In the genomic region with DNA sequence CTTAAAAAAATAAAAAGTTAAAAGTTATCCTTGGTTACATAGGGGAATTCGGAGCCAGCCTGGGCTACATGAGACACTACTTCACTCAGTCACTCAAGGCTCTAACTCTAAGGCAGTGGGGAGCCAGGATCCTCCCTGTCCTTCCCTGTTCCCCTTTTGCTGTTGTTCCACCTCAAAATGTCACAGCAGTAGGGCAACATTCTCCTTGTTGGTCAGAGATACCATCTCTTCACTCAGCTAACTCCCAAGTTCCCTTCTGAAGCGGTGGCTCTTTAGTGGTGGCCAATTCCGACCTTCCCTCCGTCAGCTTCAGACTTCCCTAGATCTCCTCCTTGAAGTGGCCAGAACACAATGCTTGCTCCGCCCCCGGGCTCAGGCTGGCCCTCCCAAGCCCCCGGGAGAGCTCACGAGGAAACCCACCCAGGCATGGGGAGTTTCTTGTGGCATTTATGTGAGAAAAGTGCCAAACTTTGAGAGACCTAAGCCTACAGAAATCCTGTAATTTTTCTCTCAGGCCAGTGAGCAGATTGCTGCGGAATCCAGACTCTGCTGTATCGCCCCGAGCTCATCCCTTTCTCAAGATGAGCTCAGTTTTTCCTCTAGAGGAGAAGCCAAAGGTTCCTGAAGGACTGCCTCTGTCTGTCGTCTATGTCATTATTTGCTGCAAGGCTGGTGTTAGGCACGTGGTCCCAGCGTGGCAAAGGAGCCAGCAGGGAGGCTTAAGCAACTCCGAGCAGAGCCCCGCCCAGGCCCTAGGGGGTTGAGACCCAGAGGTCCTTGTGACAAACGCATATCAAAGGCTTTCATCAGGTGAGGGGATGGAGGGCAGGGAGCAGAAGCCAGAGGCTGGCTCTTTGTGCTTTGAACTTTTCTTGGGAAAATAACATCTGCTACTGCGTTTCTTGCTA, we compare ENCODE assay signal across 8 mouse cellular contexts. TPM values are rescaled to one million over a fixed set of nuclear protein-coding genes. Genes with fewer than 3 reads are reported as not detected.
A peak's percentile ranks its signal among the peaks of the same experiment; 100 is the strongest.
DNase-seq lines count a peak whose midpoint lies in the region; ATAC-seq and TF ChIP-seq lines count a peak whose summit lies in the region.

No protein-coding gene starts in this region.

- no peak overlapping the region; the same call in 1 of the 2 replicates for H3K9ac ChIP-seq in forebrain, embryonic 14.5 days (ENCODE audit: low read length)
- no peak overlapping the region for H3K9ac ChIP-seq in hindbrain, embryonic 11.5 days (ENCODE audit: low read depth, low read length)
- H3K9ac ChIP-seq in liver, embryonic 11.5 days (ENCODE audit: low read depth, low read length), result 0 out of 2 replicates have a peak overlapping the region, but pooled peaks have one; percentile 28
- H3K9ac ChIP-seq in midbrain, postnatal 0 days (replicated peaks; ENCODE audit: low read length, poor library complexity, severe bottlenecking), result no peak overlapping the region

- H3K27ac ChIP-seq in forebrain, embryonic 14.5 days (ENCODE audit: low read depth, low read length), result no peak overlapping the region
- H3K27ac ChIP-seq in hindbrain, embryonic 11.5 days (ENCODE audit: low read depth, low read length), result no peak overlapping the region
- no peak overlapping the region for H3K27ac ChIP-seq in liver, embryonic 11.5 days (ENCODE audit: low read depth, low read length)
- H3K27ac ChIP-seq in midbrain, postnatal 0 days (ENCODE audit: low read depth, low read length), result no peak overlapping the region

- DNase-seq in urinary bladder, adult 2 months (ENCODE audit: low spot score), result peak; percentile 28
- DNase-seq in urinary bladder, postnatal 4 days (ENCODE audit: low spot score in 2 of 2), result no peak
- peak; percentile 30 for DNase-seq in forebrain, embryonic 14.5 days (ENCODE audit: low spot score)
- peak; percentile 40 for DNase-seq in hindbrain, embryonic 11.5 days (ENCODE audit: low spot score)
- no peak for DNase-seq in liver, embryonic 11.5 days (ENCODE audit: low spot score)
- no peak for DNase-seq in midbrain, postnatal 0 days (ENCODE audit: low spot score)
- DNase-seq in cerebellum, adult 11 months, result no peak
- no peak for DNase-seq in frontal cortex, postnatal 36 days (ENCODE audit: low spot score in 2 of 2)

- no peaks in the 10 kb centered on the region for H3K27me3 ChIP-seq in forebrain, embryonic 14.5 days (replicated peaks; ENCODE audit: control insufficient read depth, insufficient read depth, low read length)
- H3K27me3 ChIP-seq in hindbrain, embryonic 11.5 days (ENCODE audit: control insufficient read depth, insufficient read depth, low read length), result no peaks in the 10 kb centered on the region
- H3K27me3 ChIP-seq in liver, embryonic 11.5 days (replicated peaks; ENCODE audit: control insufficient read depth, insufficient read depth, low read length), result no peaks in the 10 kb centered on the region
- H3K27me3 ChIP-seq in midbrain, postnatal 0 days (ENCODE audit: insufficient read depth, low read length), result no peaks in the 10 kb centered on the region

- peak overlapping the region; percentile 20; the same call in 1 of the 2 replicates for H3K4me2 ChIP-seq in forebrain, embryonic 14.5 days (ENCODE audit: low read length)
- peak overlapping the region; percentile 28 for H3K4me2 ChIP-seq in hindbrain, embryonic 11.5 days (replicated peaks; ENCODE audit: low read depth, low read length)
- peak overlapping the region; percentile 62 for H3K4me2 ChIP-seq in liver, embryonic 11.5 days
- H3K4me2 ChIP-seq in midbrain, postnatal 0 days (ENCODE audit: low read depth, low read length, poor library complexity, severe bottlenecking), result peak overlapping the region; percentile 36

- TF ChIP-seq CTCF in midbrain, postnatal 0 days (IDR thresholded peaks at IDR 0.05), result no peak

- no peaks in the 10 kb centered on the region for H3K9me3 ChIP-seq in forebrain, embryonic 14.5 days (replicated peaks; ENCODE audit: control insufficient read depth, low read length)
- H3K9me3 ChIP-seq in hindbrain, embryonic 11.5 days (ENCODE audit: control insufficient read depth, low read length), result no peaks in the 10 kb centered on the region
- no peaks in the 10 kb centered on the region for H3K9me3 ChIP-seq in liver, embryonic 11.5 days (ENCODE audit: control insufficient read depth, low read length)
- H3K9me3 ChIP-seq in midbrain, postnatal 0 days (ENCODE audit: low read length), result no peaks in the 10 kb centered on the region

- WGBS in forebrain, embryonic 14.5 days, result 7% methylated on average over 18 of the region's 18 CpGs
- WGBS in hindbrain, embryonic 11.5 days, result 4% methylated on average over 18 of the region's 18 CpGs
- 3% methylated on average over 18 of the region's 18 CpGs for WGBS in liver, embryonic 11.5 days
- 5% methylated on average over 18 of the region's 18 CpGs for WGBS in midbrain, postnatal 0 days

- 0 out of 2 replicates have a peak, but pooled peaks cover 2% of the 10 kb centered on the region for H3K4me1 ChIP-seq in forebrain, embryonic 14.5 days (ENCODE audit: control insufficient read depth, insufficient read depth, low read length)
- H3K4me1 ChIP-seq in hindbrain, embryonic 11.5 days (replicated peaks; ENCODE audit: control insufficient read depth, insufficient read depth, low read length), result peaks cover 5% of the 10 kb centered on the region
- H3K4me1 ChIP-seq in liver, embryonic 11.5 days (replicated peaks; ENCODE audit: control insufficient read depth, insufficient read depth, low read length), result peaks cover 15% of the 10 kb centered on the region
- 0 out of 2 replicates have a peak, but pooled peaks cover 6% of the 10 kb centered on the region for H3K4me1 ChIP-seq in midbrain, postnatal 0 days (ENCODE audit: insufficient read depth, low read length)

- no peaks in the 10 kb centered on the region for H3K36me3 ChIP-seq in forebrain, embryonic 14.5 days (ENCODE audit: control insufficient read depth, insufficient read depth, low read length)
- H3K36me3 ChIP-seq in hindbrain, embryonic 11.5 days (ENCODE audit: control insufficient read depth, insufficient read depth, low read length), result no peaks in the 10 kb centered on the region
- no peaks in the 10 kb centered on the region for H3K36me3 ChIP-seq in liver, embryonic 11.5 days (ENCODE audit: control insufficient read depth, insufficient read depth, low read length)
- H3K36me3 ChIP-seq in midbrain, postnatal 0 days (ENCODE audit: insufficient read depth, low read length), result no peaks in the 10 kb centered on the region

- no peak overlapping the region for H3K4me3 ChIP-seq in forebrain, embryonic 14.5 days (ENCODE audit: low read depth, low read length)
- no peak overlapping the region for H3K4me3 ChIP-seq in hindbrain, embryonic 11.5 days (ENCODE audit: low read depth, low read length)
- peak overlapping the region; percentile 24; the same call in 1 of the 2 replicates for H3K4me3 ChIP-seq in liver, embryonic 11.5 days (ENCODE audit: low read depth, low read length)
- no peak overlapping the region for H3K4me3 ChIP-seq in midbrain, postnatal 0 days (ENCODE audit: low read depth, low read length)

- peak; percentile 44; the same call in 1 of the 2 replicates for ATAC-seq in forebrain, embryonic 14.5 days
- ATAC-seq in hindbrain, embryonic 11.5 days (ENCODE audit: low FRiP score), result no peak
- ATAC-seq in liver, embryonic 11.5 days (replicated peaks; ENCODE audit: low FRiP score), result peak; percentile 42; the same call in 1 of the 2 replicates
- ATAC-seq in midbrain, postnatal 0 days (ENCODE audit: low FRiP score), result no peak

RNA-seq across cellular contexts. Expression of a gene that starts 31.3 kb away (rescaled TPM):
- 69.8 and 80.2 TPM in 2 replicates for polyA plus RNA-seq in urinary bladder, adult 2 months (2012; rRNA removed)
- 171 and 177 TPM in 2 replicates for polyA plus RNA-seq in forebrain, embryonic 14.5 days (2014; fragmentation: Nextera tagmentation; extraction: Ambion mirVana)
- 224 and 230 TPM in 2 replicates for polyA plus RNA-seq in hindbrain, embryonic 11.5 days (2014; fragmentation: Nextera tagmentation; extraction: Ambion mirVana)
- 222 and 237 TPM in 2 replicates for polyA plus RNA-seq in liver, embryonic 11.5 days (2014; fragmentation: Nextera tagmentation; extraction: Ambion mirVana)
- 39.6 and 49.4 TPM in 2 replicates for total RNA-seq in midbrain, postnatal 0 days (2014; rRNA removed)
- 150 and 156 TPM in 2 replicates for polyA plus RNA-seq in midbrain, postnatal 0 days (2015; fragmentation: Nextera tagmentation; extraction: Ambion mirVana)

RNA-seq across cellular contexts. Expression of a gene that starts 37.1 kb away (rescaled TPM):
- 7.5 and 10.4 TPM in 2 replicates for polyA plus RNA-seq in urinary bladder, adult 2 months (2012; rRNA removed)
- 12.8 and 19.5 TPM in 2 replicates for polyA plus RNA-seq in forebrain, embryonic 14.5 days (2014; fragmentation: Nextera tagmentation; extraction: Ambion mirVana)
- 18.8 and 22.6 TPM in 2 replicates for polyA plus RNA-seq in hindbrain, embryonic 11.5 days (2014; fragmentation: Nextera tagmentation; extraction: Ambion mirVana)
- 19.9 TPM in 2 replicates for polyA plus RNA-seq in liver, embryonic 11.5 days (2014; fragmentation: Nextera tagmentation; extraction: Ambion mirVana)
- total RNA-seq in midbrain, postnatal 0 days (2014; rRNA removed), result 15.9 and 20.4 TPM in 2 replicates
- polyA plus RNA-seq in midbrain, postnatal 0 days (2015; fragmentation: Nextera tagmentation; extraction: Ambion mirVana), result 8.4 and 8.9 TPM in 2 replicates

RNA-seq across cellular contexts. Expression of a gene that starts 40.1 kb away (rescaled TPM):
- 9.1 TPM in 2 replicates for polyA plus RNA-seq in urinary bladder, adult 2 months (2012; rRNA removed)
- polyA plus RNA-seq in forebrain, embryonic 14.5 days (2014; fragmentation: Nextera tagmentation; extraction: Ambion mirVana), result 31.4 and 38.9 TPM in 2 replicates
- polyA plus RNA-seq in hindbrain, embryonic 11.5 days (2014; fragmentation: Nextera tagmentation; extraction: Ambion mirVana), result 26.8 and 32.3 TPM in 2 replicates
- 19.2 and 19.4 TPM in 2 replicates for polyA plus RNA-seq in liver, embryonic 11.5 days (2014; fragmentation: Nextera tagmentation; extraction: Ambion mirVana)
- 54.8 and 56.5 TPM in 2 replicates for total RNA-seq in midbrain, postnatal 0 days (2014; rRNA removed)
- 50.5 and 54.0 TPM in 2 replicates for polyA plus RNA-seq in midbrain, postnatal 0 days (2015; fragmentation: Nextera tagmentation; extraction: Ambion mirVana)

Comparison
In these comparisons a context has a peak if more than half of its experiments do, and no peak if none do; other contexts are left out.
1. DNase-seq: peak in urinary bladder, adult 2 months (single experiment), forebrain, embryonic 14.5 days (single experiment) and hindbrain, embryonic 11.5 days (single experiment); none in urinary bladder, postnatal 4 days (0 of 2), liver, embryonic 11.5 days (single experiment), midbrain, postnatal 0 days (single experiment), cerebellum, adult 11 months (single experiment) and frontal cortex, postnatal 36 days (0 of 2).
2. ATAC-seq: peak in forebrain, embryonic 14.5 days (single experiment) and liver, embryonic 11.5 days (single experiment); none in hindbrain, embryonic 11.5 days (single experiment) and midbrain, postnatal 0 days (single experiment).
3. Peak in every context shown above with its lines, with median percentiles within 50 percentile points of each other: H3K4me2 ChIP-seq.